Mouse (Mus musculus): ENCODE measurements around the gene Fam13c.
"Not testable (repeated sequence)": the region's sequence is repeated elsewhere in the genome, so short reads cannot be mapped to it uniquely, and the experiment has no call there.

Fam13c gene

GRCm38 (mm10) chr10:70439676-70440521 is at the start of gene Fam13c:
Gene Fam13c, plus strand, starts transcription at chr10:70440481.
- DNase-seq (ENCODE audit: low spot score in 2 of 2): peak in 1 of 2 experiments; percentile 58

- peak in 1 of 2 experiments; percentile 68 for DNase-seq (ENCODE audit: low spot score in 2 of 2)
Measured at GRCm38 (mm10) chr10:70395900-70396299, 44.4 kb upstream of the Fam13c start.

DNA sequence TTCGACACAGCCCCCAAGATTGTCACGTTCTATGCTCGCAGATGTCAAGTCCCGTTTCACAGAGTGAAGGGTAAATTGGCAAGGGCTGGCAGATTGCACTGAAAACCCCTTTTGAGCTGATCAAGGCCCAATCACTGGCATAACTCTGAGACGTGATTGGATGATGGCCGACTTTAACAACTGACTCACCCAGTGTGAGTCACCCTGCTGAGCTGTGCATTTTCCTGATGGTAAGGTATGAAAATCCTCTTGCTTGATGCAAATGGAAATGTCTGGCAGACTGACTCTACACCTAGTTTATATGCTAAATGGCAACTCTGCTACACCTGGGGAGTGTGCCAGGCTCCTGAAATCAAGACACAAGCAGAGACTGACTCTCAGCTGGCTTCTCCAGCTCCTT is 42.1 kb upstream of the Fam13c start:
- peak; percentile 53 to 62 for DNase-seq (ENCODE audit: low spot score in 2 of 2)

DNA sequence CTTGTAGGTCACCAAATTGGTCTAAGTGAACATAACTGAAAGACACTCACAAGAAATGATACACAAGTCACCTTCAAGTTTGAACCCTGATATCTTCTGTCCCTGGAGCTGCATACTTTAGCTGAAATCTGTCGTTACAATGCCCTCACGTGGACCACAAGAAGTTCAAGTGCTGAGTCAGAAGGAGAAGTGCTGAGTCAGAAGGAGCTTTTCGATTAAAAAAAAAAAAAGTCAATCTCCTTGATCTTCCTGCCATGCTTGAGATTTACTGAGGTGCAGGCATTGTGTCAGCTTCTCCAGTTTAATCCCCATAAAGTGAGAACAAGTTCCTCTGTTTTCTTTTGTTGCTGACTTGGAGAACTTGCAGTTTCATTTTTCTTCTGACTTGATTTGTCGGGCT is 38.3 kb upstream of the Fam13c start:
- no peak for DNase-seq (ENCODE audit: low spot score in 2 of 2)

DNA sequence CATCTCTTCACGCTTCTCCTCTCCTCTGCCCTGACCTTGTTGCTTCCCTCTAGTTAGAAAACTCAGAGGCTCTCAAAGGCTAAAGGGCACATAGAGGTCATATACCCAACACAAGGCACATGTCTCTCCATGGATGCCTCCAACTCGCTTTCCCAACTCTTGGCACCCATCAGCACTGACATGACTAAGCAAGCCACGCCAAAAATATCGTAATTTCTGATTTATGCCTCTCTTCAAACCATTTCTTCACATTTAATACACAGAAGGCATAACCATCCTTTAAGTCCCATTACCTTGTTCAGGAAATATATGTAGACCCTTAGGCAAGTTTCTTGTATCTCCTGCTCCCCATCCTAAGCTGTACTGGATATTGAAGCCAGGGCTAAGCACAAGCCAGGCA is 37.6 kb upstream of the Fam13c start:
- DNase-seq (ENCODE audit: low spot score in 2 of 2): no peak

DNA sequence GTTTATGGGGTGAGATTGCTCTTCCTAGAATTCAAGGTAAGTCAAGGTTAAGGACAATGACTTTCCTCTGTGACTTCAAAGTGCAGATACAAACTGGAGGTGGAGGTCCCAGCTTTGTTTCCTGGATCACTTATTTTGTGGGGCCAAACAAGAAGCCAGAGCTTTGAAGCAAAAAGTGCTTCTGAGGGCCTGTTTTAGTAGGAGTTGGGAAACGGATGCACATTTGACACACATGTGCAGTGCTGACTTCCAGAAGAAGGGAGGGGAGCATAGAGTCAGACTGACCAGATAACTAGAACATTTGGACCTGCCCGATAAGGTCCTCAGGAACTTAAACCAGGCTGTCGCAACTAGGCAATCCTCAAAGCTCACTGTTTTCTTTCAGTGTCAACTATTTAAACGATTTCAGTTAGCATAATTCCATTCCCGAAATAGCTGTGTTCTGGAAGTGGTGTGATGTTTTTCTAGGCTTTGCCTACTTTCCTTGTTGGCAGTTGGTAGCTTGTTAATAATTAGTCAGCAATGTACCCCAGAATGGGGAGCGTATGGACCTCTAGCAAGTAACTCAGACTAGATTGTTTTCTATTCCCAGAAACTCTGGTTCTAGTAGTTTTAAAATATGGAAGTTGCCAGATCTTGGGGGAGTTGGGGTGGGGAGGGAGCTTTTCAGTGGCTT is 22.3 kb upstream of the Fam13c start:
- no peak for DNase-seq (ENCODE audit: low spot score in 2 of 2)

GRCm38 (mm10) chr10:70419282-70420264 is 20.7 kb upstream of the Fam13c start:
- no peak for DNase-seq (ENCODE audit: low spot score in 2 of 2)

- no peak for DNase-seq (ENCODE audit: low spot score in 2 of 2)
Measured at GRCm38 (mm10) chr10:70426373-70426772, 13.9 kb upstream of the Fam13c start.

DNA sequence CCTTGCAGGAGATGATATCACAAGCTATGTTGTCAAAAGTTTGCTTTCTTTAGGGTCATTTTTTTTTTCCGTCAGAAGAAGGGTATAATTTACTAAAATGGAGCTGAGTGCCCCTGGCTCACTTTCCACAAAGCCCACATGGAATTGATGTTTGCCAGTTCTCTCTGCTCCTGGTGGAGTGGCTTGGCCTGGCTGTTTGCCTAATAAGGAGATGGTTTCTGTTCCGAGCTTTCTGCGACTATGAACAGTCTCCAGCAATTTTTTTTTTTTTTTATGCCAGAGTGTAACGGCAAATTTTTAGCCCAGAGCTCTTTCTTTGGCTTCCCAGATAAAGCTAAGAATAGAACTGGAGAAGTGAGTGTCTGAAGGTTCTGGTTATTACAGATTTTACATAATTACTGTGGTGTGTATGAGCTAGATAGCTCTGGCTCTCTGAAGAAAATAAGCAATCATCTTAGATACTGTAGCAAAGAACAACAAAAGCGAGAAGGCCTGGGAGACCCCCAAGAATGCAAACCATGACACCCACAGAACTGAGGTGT is 12.1 kb upstream of the Fam13c start:
- peak in 1 of 2 experiments; percentile 66 for DNase-seq (ENCODE audit: low spot score in 2 of 2)

- no peak for DNase-seq (ENCODE audit: low spot score in 2 of 2)
Measured at GRCm38 (mm10) chr10:70429341-70429740, 10.9 kb upstream of the Fam13c start.

DNA sequence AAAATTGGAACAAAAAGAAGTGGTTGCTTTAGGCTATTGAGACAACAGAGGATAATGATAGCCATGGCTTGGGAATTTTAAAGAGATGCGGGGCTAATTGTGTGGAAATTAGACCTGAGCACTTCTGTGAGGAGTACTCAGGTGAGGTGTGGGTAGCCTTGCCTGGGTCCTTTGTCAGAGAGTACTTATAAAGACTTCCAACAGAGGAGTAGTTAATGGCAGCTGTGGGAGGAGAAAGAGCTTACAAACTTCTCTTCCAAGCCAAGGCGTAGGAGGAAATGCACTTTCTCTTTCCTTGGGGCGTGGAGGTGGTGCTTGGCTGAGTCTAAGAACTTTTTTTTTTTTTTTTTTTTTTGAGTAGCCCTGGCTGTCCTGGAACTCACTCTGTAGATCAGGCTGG is 6.9 kb upstream of the Fam13c start:
- DNase-seq (ENCODE audit: low spot score in 2 of 2): no peak

- DNase-seq (ENCODE audit: low spot score in 2 of 2): not testable (repeated sequence)
Measured at GRCm38 (mm10) chr10:70433736-70434135, 6.5 kb upstream of the Fam13c start.

DNA sequence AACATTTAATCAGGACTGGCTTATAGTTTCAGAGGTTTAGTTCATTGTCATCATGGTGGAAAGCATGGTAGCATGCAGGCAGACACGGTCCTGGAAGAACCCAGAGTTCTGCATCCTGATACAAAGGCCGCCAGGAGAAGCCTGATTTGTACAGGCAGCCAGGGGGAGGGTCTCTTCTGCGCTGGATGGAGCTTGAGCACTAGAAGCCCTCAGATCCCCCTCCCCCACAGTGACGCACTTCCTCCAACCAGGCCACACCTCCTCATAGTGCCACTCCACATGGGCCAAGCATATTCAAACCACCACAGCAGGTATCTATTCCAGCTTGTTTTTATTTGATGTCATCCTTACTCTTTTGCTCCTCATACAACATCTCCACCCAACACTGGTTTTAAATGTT is 3.6 kb upstream of the Fam13c start:
- no peak for DNase-seq (ENCODE audit: low spot score in 2 of 2)

GRCm38 (mm10) chr10:70437289-70437688 is 3.0 kb upstream of the Fam13c start:
- no peak for DNase-seq (ENCODE audit: low spot score in 2 of 2)

DNA sequence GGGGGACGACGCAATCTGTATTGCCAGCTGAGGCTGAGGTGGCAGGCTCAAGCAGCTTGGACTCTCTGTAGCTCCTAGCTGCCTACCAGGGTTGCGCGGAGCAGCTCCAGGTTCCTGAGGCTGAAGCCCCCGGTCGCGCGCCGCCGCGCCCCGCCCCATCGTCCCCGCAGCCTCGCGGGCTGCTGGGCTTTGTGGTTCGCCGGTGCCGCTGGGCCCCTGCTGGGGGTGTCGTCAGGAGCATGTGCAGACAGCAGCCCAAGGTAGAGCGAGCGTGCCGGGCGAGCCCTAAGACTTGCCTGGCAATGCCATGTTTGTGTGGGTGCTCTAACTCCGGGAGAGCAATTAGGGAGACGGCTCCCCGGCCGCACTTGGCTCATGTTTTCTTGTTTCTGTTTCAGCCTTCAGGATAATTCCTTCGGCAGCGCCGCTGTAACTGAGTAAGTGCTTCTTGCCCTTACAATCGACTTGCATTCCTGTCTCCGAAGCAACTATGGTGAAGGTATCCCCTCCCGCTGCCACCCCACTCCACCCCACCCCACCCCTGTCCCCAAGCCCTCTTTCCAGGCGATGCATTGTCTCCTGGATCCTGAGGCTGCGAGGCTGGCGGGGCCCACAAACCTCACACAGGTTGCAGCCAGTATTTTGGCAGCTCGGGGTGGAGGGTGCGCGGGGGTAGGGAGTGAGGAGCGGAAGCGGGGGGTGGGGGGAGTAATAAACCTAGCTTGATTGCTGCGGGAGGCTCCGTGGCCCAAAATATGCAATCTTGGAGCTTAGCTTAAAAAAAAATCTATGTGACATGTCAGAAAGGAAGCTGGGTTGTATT is 569 bp downstream of the Fam13c start:
- DNase-seq (ENCODE audit: low spot score in 2 of 2): peak; percentile 75 to 81

GRCm38 (mm10) chr10:70442156-70442555 is 1.9 kb downstream of the Fam13c start:
- no peak for DNase-seq (ENCODE audit: low spot score in 2 of 2)

GRCm38 (mm10) chr10:70442623-70443022 is 2.3 kb downstream of the Fam13c start:
- DNase-seq (ENCODE audit: low spot score in 2 of 2): no peak

- no peak for DNase-seq (ENCODE audit: low spot score in 2 of 2)
Measured at GRCm38 (mm10) chr10:70447787-70448186, 7.5 kb downstream of the Fam13c start.

DNA sequence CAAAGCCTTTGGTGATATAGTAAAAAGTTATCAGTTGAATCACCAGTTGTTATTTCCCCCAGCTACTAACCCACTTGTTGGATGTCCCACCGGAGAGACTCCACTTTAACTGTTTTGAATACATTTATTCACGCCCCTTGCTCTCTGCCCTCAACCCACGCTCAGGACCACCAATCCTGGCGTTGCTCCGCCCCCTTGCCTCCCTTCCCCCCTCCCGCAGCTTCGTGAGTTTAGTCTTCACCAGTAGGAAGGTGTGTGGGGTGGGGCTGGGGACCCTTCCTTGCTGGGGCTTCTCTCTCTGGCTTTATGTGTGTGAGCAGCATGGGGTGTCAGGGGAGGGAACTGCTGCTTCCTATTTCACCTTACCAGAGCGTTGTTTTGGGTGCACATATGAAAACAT is 8.9 kb downstream of the Fam13c start:
- no peak for DNase-seq (ENCODE audit: low spot score in 2 of 2)

- DNase-seq (ENCODE audit: low spot score in 2 of 2): peak; percentile 75 to 79
Measured at GRCm38 (mm10) chr10:70455886-70456305, 15.6 kb downstream of the Fam13c start.
